Mouse (Mus musculus): ENCODE measurements around the gene Zfp185.

The Zfp185 gene

DNA sequence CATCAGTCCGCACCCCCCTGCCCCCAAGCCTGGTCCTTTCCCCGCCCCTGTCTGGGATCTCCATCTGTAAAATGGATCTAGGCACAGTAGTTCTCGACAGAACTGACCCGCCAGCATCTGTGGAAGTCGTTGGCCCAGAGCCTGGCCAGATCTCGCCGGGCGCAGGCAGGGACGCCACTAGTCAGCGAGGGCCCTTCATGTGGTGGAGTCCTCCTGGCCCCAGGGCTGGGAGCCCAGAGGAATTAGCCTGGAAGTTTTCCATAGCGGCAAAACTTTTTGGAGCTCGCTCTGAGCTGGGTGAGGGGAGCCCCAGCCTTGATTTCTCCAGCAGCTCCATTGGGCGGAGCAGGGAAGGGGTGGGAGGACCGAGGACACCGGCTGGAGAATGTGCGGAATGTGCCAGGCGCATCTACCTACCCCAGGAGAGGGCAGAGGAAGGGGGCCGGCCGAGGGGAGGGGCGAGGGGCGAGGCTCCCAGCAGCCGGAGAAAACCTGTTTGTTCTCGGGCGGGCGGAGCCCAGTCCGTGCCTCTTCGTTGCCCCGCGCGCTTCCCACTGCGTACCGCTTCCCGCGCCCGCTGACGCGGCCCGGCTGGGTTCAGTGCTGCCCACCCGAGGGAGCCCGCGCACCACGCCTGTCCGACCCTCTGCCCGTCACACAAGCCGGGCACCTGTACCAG, at the start of gene Zfp185:
Gene Zfp185 (plus strand): TSS at position 499 of the 679 bp plus-strand sequence.
- DNase-seq (ENCODE audit: low spot score): peak; percentile 48

- no peak for DNase-seq (ENCODE audit: low spot score)
Measured at GRCm38 (mm10) chrX:72953464-72953863, 33.7 kb upstream of the Zfp185 start.

DNA sequence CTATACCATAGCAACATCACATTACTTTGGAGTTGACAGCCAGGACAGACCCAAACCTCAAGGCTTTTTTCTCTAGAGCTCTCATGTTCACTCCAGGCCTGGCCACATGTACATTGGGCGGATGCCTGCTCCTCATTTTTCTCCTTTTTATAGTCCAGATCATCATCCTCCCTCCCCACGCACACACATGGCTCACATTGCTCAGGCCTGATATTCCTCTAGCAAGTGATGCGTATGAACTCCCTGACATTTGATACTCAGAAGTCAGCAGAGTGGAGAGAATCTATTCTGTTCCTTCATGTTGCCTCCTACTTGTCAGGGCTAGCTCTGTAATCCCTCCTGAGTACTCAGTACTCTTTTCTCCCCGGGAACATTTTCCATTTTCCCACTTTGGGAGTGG, 30.7 kb upstream of the Zfp185 start:
- no peak for DNase-seq (ENCODE audit: low spot score)

DNA sequence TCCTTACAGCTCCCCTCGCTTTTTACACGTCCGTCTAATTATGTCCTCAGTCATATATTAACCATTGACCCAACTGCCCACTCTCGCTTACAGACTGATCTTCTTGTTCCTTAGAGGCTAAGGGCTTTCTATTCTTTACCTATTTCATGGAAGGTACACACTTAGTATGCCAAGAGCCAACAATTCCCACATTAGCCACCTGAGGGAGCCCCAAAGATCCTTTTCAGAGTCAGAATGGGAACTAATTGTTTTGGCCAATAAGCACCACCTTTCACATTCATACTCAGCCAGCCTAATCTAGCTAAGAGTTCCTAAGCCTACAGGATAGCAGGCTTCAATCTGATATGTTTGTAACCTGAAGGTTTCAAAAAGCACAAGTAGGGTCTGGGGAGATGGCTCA, 26.7 kb upstream of the Zfp185 start:
- DNase-seq (ENCODE audit: low spot score): peak; percentile 16

DNA sequence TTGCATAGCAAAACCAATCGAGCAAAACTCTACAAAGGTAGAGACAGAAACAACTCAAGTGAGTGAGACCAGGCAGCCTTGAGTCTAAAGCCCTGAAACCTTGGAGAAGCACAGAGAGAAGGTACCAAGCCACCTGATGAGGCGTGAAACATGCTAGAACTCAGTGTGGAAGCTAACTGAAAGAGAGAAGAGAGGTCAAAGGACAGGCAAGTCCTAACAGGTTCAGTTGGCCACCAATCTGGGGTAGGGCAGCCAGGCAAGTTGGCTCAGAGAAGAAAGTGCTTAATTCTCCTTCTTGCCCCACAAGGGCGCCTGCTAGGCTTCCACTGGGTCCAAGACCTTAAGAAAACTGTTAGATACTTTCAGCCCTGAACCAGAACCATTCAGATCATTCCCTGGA, 25.6 kb upstream of the Zfp185 start:
- no peak for DNase-seq (ENCODE audit: low spot score)

- no peak for DNase-seq (ENCODE audit: low spot score)
Measured at GRCm38 (mm10) chrX:72962743-72963142, 24.4 kb upstream of the Zfp185 start.

DNA sequence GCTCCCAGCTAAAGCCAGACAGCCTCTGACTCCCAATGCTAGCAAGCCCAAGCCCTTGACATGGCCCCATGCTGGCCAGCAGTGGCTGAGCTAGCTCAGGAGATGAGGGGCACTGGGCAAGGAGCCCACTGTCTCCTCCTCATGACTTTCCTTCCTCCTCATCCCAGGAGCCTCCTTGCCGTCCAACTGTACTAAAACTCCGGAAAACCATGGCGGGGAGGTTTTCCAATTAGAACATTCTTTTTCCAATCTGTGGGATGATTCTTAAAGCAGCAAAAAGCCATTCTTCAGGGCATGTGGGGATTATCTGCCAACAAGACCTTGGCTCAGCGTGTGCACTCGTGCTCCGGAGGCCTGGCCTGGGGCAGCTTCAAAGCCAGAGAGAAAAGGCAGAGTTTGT, 4.3 kb upstream of the Zfp185 start:
- DNase-seq (ENCODE audit: low spot score): no peak

DNA sequence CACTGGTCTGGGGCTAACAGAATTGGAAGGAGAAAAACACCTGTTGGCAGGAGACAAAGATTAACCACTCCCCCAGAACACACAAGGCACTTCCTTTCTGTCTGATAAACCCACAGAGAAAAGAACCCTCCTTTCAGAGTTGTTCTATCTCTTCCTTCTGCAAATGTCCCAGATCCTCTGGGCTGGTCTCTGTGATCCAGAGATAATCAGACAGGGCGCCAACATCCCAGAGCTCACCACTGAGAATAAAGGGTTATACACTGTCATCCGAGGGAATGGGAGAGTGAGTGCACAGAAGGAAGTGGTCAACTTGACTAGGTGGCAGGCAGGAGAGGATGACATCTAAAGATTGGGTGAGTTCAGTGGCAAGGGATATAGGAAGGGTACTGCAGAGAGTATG, 1.5 kb upstream of the Zfp185 start:
- no peak for DNase-seq (ENCODE audit: low spot score)

DNA sequence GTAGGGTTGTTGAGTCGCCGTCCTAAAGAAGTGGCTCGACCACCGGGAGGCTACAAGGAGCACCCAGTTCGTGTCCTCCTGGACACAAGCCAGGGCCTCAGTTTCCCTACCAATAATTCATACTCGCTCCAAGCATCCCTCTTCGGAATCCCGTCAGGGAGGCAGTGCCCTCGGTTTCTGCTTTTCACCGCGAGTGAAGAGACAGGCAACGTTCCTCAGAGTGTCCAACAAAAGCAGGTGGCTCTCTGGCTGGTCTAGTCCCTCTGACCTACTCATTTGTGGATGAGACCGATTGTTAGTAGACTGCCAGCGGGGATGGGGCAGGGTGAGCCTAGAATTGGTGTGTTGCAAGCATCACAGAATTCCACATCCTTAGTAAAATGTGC, 374 bp downstream of the Zfp185 start:
- no peak for DNase-seq (ENCODE audit: low spot score)

GRCm38 (mm10) chrX:72988431-72988830, 1.3 kb downstream of the Zfp185 start:
- no peak for DNase-seq (ENCODE audit: low spot score)

DNA sequence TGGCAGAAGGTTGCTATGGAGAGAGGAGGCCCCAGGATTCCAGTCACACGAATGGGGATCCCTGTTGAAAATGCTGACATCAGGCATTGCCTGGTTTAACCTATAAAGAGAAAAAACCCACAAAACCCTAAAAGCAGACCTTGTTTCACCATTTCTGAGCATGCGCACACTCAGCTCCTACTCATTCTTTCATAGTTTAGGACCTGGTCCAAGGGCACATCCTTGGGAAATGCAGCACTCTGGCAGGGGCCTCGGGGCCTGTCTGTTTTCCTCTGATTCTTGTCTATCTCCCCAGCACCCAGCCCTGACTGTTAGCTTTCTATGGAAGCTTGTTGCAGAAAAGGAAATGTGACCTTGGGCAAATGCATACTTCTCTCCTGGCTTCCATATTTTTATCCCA, 3.4 kb downstream of the Zfp185 start:
- DNase-seq (ENCODE audit: low spot score): no peak

DNA sequence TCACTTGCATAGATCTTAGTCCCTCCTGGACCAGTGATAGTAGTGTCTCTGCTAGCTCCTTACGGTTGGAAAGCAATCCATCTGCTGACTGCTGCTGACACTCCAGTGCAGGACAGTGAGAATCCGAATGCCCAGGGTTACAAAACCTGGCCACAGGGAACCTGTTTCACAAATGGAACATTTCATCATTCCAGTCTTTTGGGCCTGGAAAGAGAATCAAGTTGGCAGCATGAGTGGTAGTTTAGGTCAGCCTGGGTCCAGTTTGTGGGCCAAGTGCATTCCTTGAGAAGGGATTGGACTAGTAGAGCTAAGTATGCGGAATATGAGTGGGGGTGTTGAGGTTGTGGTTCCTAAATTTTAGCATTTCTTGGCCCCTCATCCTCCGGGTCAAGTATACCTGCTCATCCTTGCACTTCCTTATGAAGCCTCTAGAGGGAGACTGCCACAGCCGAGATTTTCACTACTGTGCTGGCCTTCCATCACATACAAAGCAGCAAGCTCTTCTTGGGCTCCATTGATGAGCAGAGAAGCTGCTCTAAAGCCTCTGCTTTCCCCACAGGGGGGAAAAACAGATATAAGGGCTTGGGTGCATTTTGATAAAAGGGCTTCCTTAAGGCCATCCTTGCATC, 5.3 kb downstream of the Zfp185 start:
- no peak for DNase-seq (ENCODE audit: low spot score)

DNA sequence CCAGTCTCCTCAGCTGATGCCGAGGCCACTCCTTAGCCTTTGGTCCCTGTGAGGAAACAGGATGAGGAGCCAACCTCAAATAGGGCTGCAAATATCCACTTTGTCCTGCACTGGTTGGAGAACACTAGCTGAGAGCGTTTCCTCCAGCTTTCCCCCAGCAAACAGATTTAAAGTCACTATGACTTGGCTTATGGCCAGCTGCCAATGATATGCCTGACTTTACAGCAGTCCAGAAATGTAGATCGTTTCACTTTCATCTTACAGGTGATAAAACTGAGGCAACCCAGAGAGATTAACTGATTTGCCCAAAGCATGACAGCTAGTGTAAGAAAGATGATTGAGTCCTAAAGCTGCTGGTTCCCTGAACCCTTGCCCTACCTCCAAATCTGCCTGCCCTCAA, 8.4 kb downstream of the Zfp185 start:
- DNase-seq (ENCODE audit: low spot score): no peak

DNA sequence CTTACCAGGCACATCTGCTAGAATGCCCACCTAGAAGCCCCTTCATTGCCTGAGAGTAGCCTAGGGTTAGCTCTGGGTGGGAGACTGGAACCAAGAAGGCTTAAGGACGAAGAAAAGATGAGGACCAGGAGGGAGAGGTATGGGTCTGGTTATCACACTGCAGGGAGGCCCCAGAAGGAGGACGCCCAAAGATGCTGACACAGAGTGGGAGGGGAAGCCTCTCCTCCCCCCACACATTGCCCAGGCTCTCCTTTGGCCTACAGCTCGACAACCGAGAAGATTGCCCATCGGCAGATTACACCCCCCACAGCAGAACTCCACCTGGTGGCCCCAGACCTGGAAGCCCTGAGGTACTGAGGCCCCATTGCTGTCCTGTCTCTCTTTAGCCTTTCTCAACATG, 16.0 kb downstream of the Zfp185 start:
- DNase-seq (ENCODE audit: low spot score): no peak

GRCm38 (mm10) chrX:73005678-73006077, 18.5 kb downstream of the Zfp185 start:
- no peak for DNase-seq (ENCODE audit: low spot score)

- DNase-seq (ENCODE audit: low spot score): peak; percentile 94
Measured at GRCm38 (mm10) chrX:73007597-73008479, 20.7 kb downstream of the Zfp185 start.

DNA sequence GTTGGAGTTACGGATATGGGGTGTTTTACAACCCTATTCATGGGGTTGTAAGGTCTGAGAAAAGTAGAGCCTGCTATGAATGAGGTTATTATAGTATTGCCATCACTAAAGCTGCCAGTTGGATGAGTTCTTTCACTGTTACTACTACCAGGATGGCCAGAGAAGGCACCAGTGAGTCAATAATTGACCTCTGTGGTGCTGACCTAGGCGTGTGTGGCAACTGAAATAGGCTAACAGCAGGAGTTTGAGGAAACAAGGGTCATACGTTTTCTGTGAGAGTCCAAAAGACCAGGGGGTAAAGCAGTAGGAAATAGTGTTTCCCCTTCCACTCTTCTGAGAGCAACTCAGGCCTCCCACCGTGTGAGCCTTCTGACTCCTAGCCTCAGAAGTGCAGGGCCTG, 25.7 kb downstream of the Zfp185 start:
- no peak for DNase-seq (ENCODE audit: low spot score)

DNA sequence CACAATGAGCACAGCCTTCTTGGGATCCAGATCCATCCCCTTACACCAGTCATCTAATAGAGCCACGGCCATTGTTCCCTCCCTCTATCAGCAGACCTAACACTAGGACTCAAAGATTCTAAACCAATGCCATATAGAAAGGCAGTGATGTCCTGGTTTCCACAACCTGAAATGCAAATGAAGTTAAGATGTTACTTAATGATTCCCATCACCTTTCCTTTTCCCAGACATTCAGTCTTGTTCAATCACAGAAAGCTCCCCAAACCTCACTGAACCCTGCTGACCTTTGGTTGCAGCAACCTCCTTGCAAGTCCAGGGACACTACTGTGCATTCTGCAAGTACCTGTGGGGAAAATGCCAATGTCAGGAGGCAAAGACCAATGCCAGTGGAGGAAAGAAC, 49.9 kb downstream of the Zfp185 start, which contains the start of gene Pnma5:
Gene Pnma5 (minus strand): TSS at position 101 of the 400 bp plus-strand sequence.
- DNase-seq (ENCODE audit: low spot score): no peak

DNA sequence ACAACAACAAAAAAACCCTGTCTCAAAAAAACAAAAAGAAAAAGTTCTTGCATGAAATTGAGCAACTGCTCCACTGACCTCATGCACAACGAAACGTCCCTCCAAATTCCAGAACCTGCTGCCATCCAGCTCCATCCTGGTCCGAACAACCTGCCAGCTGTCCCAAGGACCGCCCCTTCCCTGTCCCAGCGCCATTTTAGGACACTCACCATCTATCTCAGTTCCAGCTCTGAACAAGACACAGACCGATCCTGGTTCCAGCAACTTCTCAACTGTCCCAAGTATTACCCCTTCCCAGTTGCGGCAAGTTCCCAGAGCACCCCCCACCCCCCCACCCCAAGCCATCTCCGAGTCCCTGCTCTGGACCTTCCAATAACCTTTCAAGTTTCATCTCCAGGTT, 51.7 kb downstream of the Zfp185 start:
- DNase-seq (ENCODE audit: low spot score): no peak

GRCm38 (mm10) chrX:73039666-73040065, 52.5 kb downstream of the Zfp185 start:
- no peak for DNase-seq (ENCODE audit: low spot score)

- peak; percentile 92 for DNase-seq (ENCODE audit: low spot score)
Measured at GRCm38 (mm10) chrX:73053860-73054563, 66.9 kb downstream of the Zfp185 start.

- DNase-seq (ENCODE audit: low spot score): no peak
Measured at GRCm38 (mm10) chrX:73061528-73061927, 74.4 kb downstream of the Zfp185 start.
